Mouse (Mus musculus): ENCODE results near the gene Tmem140. TPM values are rescaled to one million over a fixed set of nuclear protein-coding genes. Genes with fewer than 3 reads are reported as not detected.

The Tmem140 gene
- polyA plus RNA-seq (2012; rRNA removed): 11.9 and 14.9 TPM in 2 replicates

GRCm38 (mm10) chr6:34862791-34863403 lies at the start of gene Tmem140:
Gene Tmem140 (plus strand): TSS chr6:34863146.

GRCm38 (mm10) chr6:34877509-34878321 lies 14.8 kb downstream of the Tmem140 start, which contains the start of gene Cyren:
Gene Cyren (minus strand): TSS chr6:34878060.

GRCm38 (mm10) chr6:34910371-34911219 lies 47.6 kb downstream of the Tmem140 start, which contains the start of gene Wdr91:
Gene Wdr91 (minus strand): TSS chr6:34910876.

GRCm38 (mm10) chr6:34919956-34920355 lies 57.0 kb downstream of the Tmem140 start, which contains the start of gene Stra8:
Gene Stra8 (plus strand): TSS chr6:34920163.

Other genes with a start within 250 kb of the Tmem140 start
- 7.1 and 7.3 TPM in 2 replicates for gene Agbl3, start 82.7 kb upstream of the Tmem140 start, polyA plus RNA-seq (2012; rRNA removed)
- 6.2 and 6.7 TPM in 2 replicates for gene Cyren, start 14.9 kb downstream of the Tmem140 start, polyA plus RNA-seq (2012; rRNA removed)
- 24.5 and 26.8 TPM in 2 replicates for gene Wdr91, start 47.7 kb downstream of the Tmem140 start, polyA plus RNA-seq (2012; rRNA removed)
- gene Stra8, start 57.0 kb downstream of the Tmem140 start, polyA plus RNA-seq (2012; rRNA removed): not detected in 2 replicates
- gene Slc23a4, start 125.3 kb downstream of the Tmem140 start, polyA plus RNA-seq (2012; rRNA removed): 2.6 and 3.0 TPM in 2 replicates

Measured in ovary, adult 2 months (tissue).